Mouse (Mus musculus) heart, embryonic 16.5 days (tissue): ENCODE data around the gene 1500009L16Rik. TPM values are rescaled to one million over a fixed set of nuclear protein-coding genes. Genes with fewer than 3 reads are reported as not detected.

Experiments
- ATAC-seq: fragments of 200-750 bp; cut with Nextera tagmentation; replicated peaks from 2 replicates; pipeline ENCODE4 v1.8.0; 2017; ENCODE audit warnings: moderate number of reproducible peaks; ENCODE audit not compliant: insufficient read depth, low FRiP score; ENCODE audit errors: extremely low read depth
- H3K27ac ChIP-seq: fragments of 300-500 bp; sonication (generic); 2 replicates; pipeline ENCODE4 v1.5.1; 2014; ENCODE audit warnings: mild to moderate bottlenecking, low read length, control low read depth, moderate library complexity
- H3K27me3 ChIP-seq: fragments of 300-500 bp; sonication (generic); 2 replicates; pipeline ENCODE4 v1.6.1; 2014; ENCODE audit warnings: low read length, mixed read lengths; ENCODE audit not compliant: control insufficient read depth, insufficient read depth
- H3K36me3 ChIP-seq: fragments of 300-500 bp; sonication (generic); 2 replicates; pipeline ENCODE4 v1.6.1; 2014; ENCODE audit not compliant: control insufficient read depth, insufficient read depth
- H3K4me1 ChIP-seq: fragments of 300-500 bp; sonication (generic); 2 replicates; pipeline ENCODE4 v1.6.1; 2014; ENCODE audit warnings: low read length, mixed read lengths; ENCODE audit not compliant: control insufficient read depth, insufficient read depth
- H3K4me2 ChIP-seq: fragments of 300-500 bp; sonication (generic); 2 replicates; pipeline ENCODE4 v1.6.1; 2014; ENCODE audit warnings: low read depth, mild to moderate bottlenecking, control low read depth, low read length
- H3K4me3 ChIP-seq: fragments of 300-500 bp; sonication (generic); 2 replicates; pipeline ENCODE4 v1.5.1; 2014; ENCODE audit warnings: mild to moderate bottlenecking, control low read depth, low read length
- H3K9ac ChIP-seq: fragments of 300-500 bp; sonication (generic); 2 replicates; pipeline ENCODE4 v1.6.1; 2014; ENCODE audit warnings: low read length, control low read depth
- H3K9me3 ChIP-seq: fragments of 300-500 bp; sonication (generic); replicated peaks from 2 replicates; pipeline ENCODE4 v1.6.1; 2016; ENCODE audit warnings: low read length; ENCODE audit not compliant: control insufficient read depth
- WGBS: fragments of 180-500 bp; shearing (Covaris S2); extraction: QIAGEN DNeasy Blood & Tissue Kit; methylation state at CpG from one replicate; pipeline ENCODE4 v1.1.7; 2014; 5-methylcytosine and 5-hydroxymethylcytosine counted together
- polyA plus RNA-seq: library from polyadenylated mRNA; unstranded; fragments of >200 nt; fragmentation: Nextera tagmentation; extraction: Ambion mirVana; gene quantifications from 2 replicates; pipeline ENCODE4 v1.2.1, GENCODE M21; 2015

The 1500009L16Rik gene
- polyA plus RNA-seq, 1 experiment from 2014 or later = 36.4 TPM

- ATAC-seq = peak; percentile 37
- H3K4me1 ChIP-seq = peaks cover 25% of the 10 kb centered on the region
- H3K4me2 ChIP-seq = peak overlapping the region; percentile 84
- no peaks in the 10 kb centered on the region for H3K36me3 ChIP-seq
- peaks cover 4% of the 10 kb centered on the region for H3K9me3 ChIP-seq
- no peak overlapping the region for H3K27ac ChIP-seq
- H3K27me3 ChIP-seq = no peaks in the 10 kb centered on the region
- peak overlapping the region; percentile 61 for H3K4me3 ChIP-seq
- 0% methylated on average over 17 of the region's 23 CpGs for WGBS
- peak overlapping the region; percentile 71 for H3K9ac ChIP-seq
These were observed 390 bp downstream of the 1500009L16Rik start for GRCm38 (mm10) chr10:83723055-83723454.

DNA sequence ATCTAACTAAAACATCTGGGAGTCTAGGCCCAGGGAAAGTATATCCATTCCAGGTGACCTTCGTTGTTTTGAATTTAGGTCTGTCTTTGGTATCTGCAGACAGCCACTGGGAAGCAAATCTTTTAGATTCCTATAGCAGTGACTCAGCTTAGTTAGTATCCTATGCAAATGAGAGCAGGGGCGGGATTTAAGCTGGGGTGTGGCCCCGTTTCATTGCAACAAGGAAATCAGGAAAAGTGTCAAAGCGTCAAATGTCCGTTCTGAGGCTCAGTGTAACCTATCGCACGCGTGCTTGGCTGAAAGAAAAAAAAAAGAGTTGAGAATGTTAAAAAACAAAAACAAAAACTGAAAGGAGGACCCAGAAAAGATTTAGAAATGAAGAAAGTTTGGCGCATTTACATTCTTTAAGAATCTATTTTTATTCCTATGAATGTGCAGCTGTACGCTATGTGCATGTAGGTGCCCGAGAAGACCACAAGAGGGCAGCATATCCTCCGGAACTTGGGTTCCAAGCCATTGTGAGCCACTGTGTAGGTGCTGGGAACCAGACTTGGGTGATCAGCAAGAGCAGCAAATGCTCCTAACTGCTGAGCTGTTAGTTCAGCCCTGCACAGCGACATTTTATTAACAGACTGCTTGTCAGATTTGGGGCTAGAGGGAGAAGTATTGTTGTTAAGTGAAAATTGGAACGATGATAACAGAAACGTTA lies 1.8 kb downstream of the 1500009L16Rik start:
- Histone ChIP-seq H3K9me3 (peaks cover 4% of the 10 kb centered on the region), H3K4me3 (no peak overlapping the region), H3K27ac (no peak overlapping the region), H3K4me2 (no peak overlapping the region), H3K27me3 (no peaks in the 10 kb centered on the region), H3K9ac (no peak overlapping the region), H3K4me1 (peaks cover 25% of the 10 kb centered on the region), H3K36me3 (no peaks in the 10 kb centered on the region)
- 85% methylated on average over 15 of the region's 15 CpGs for WGBS
- no peak for ATAC-seq

DNA sequence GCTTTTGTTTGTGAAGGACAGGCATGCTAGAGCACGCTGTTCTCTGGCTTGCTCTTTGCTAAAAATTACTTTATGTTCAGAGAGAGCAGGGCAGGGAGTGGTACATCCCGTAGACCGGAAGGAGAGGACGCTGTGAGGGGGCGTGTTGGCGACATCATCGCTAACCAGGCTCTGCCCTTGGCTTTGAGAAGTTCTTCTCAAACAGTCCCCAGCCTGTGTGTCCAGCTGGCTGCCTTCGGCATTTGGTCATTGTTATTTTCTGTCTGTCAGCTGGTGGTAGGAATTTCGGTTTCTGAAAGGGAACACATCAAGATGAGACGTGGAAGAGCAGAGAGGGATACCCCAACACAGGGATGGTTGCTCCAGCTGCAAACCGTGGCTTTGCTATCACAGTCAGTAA lies 3.5 kb downstream of the 1500009L16Rik start:
- H3K4me1 ChIP-seq = peaks cover 25% of the 10 kb centered on the region
- peak overlapping the region; percentile 53 for H3K9ac ChIP-seq
- peak overlapping the region; percentile 6; the same call in 1 of the 2 replicates for H3K4me3 ChIP-seq
- no peaks in the 10 kb centered on the region for H3K27me3 ChIP-seq
- H3K4me2 ChIP-seq = peak overlapping the region; percentile 39
- peaks cover 4% of the 10 kb centered on the region for H3K9me3 ChIP-seq
- ATAC-seq = no peak
- 42% methylated on average over 11 of the region's 11 CpGs for WGBS
- peak overlapping the region; percentile 32 for H3K27ac ChIP-seq
- no peaks in the 10 kb centered on the region for H3K36me3 ChIP-seq

DNA sequence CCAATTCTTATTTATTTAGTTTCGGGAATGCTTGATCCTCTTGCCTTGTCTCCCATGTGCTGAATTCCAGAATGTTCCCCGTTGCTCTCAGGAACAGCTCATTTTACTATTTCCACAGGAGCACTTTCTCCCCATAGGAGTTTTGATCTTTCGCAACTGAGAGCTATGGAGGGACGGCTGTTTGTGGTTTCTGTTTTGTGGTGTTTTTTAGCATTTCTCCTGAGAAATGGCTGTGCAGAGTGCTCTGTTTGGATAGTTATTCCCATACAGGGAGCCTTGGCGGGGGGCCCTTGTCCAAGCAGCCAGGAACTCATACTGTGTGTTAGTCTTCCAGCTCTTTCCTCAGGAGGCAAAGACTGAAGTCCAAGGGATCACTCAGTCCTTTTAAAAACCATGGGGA lies 5.2 kb downstream of the 1500009L16Rik start:
- WGBS = 80% methylated on average over 5 of the region's 5 CpGs
- peaks cover 4% of the 10 kb centered on the region for H3K9me3 ChIP-seq
- H3K4me3 ChIP-seq = no peak overlapping the region
- H3K4me2 ChIP-seq = no peak overlapping the region
- no peak overlapping the region for H3K9ac ChIP-seq
- H3K4me1 ChIP-seq = peaks cover 16% of the 10 kb centered on the region
- H3K27me3 ChIP-seq = no peaks in the 10 kb centered on the region
- H3K36me3 ChIP-seq = no peaks in the 10 kb centered on the region
- no peak overlapping the region for H3K27ac ChIP-seq
- ATAC-seq = no peak

DNA sequence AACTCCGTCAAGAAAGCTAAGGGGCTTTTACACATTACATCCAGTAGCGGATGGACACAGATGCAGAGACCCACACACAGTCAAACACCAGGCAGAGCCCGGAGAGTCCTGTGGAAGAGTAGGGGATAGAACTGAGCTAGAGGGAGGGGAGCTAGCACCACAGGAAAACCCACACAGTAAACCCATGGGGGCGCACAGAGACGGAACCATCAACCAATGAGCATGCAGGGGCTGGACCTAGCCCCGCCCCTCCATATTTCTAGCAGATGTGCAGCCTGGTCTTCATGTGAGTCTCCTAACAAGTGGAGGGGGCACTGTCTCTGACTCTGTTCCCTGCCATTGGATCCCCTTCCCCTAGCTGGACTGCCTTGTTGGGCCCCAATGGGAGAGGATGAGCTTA lies 5.9 kb downstream of the 1500009L16Rik start:
- Histone ChIP-seq H3K4me3 (no peak overlapping the region), H3K27me3 (no peaks in the 10 kb centered on the region), H3K36me3 (no peaks in the 10 kb centered on the region), H3K4me2 (no peak overlapping the region), H3K4me1 (peaks cover 13% of the 10 kb centered on the region), H3K9me3 (peaks cover 4% of the 10 kb centered on the region), H3K27ac (no peak overlapping the region), H3K9ac (no peak overlapping the region)
- WGBS = 73% methylated on average over 6 of the region's 6 CpGs
- 0 out of 2 replicates have a peak, but pooled peaks have one; percentile 14 for ATAC-seq

DNA sequence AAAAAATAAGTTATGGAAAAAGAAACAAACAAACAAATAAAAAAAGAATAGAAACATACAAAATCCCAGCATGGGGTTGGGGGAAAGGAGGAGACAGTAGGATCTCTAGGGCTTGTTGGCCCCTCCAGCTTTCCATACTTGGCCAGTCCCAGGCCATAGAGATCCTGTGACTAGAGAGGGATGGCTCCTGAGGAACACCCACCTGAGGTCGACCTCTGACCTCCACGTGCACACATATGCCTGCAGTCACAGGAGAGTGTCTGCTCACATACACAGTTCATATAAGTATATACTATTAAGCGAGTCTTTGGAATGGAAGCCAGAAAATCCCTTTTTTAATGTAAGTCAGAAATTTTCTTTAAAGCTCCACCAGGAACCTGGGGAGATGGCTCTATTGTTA lies 6.4 kb downstream of the 1500009L16Rik start:
- no peaks in the 10 kb centered on the region for H3K36me3 ChIP-seq
- H3K27ac ChIP-seq = no peak overlapping the region
- H3K9ac ChIP-seq = no peak overlapping the region
- ATAC-seq = no peak
- no peak overlapping the region for H3K4me2 ChIP-seq
- H3K9me3 ChIP-seq = peaks cover 4% of the 10 kb centered on the region
- H3K27me3 ChIP-seq = no peaks in the 10 kb centered on the region
- H3K4me3 ChIP-seq = no peak overlapping the region
- WGBS = 69% methylated on average over 3 of the region's 3 CpGs
- peaks cover 8% of the 10 kb centered on the region; the same call in 1 of the 2 replicates for H3K4me1 ChIP-seq

DNA sequence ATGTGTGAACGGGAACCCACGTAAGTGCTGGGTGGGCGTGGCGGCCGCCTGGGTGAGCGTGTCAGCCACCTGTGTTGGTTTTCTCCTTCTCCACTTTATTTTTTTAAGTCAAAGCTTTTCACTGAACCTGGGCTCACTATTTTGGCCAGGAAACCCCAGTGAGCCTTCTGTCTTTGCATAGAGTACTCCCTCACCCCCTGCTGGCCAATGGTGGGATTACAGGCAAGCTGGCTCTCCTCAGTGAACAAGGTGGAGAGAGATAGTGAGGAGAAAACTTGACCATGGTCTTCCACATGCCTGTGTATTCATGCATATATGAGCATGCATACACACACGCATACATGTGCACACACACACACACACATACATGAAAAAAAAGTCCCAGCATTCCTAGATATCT lies 6.8 kb downstream of the 1500009L16Rik start:
- H3K4me1 ChIP-seq = peaks cover 8% of the 10 kb centered on the region; the same call in 1 of the 2 replicates
- no peaks in the 10 kb centered on the region for H3K27me3 ChIP-seq
- no peak overlapping the region for H3K4me3 ChIP-seq
- no peak overlapping the region for H3K4me2 ChIP-seq
- peaks cover 4% of the 10 kb centered on the region for H3K9me3 ChIP-seq
- WGBS = 24% methylated on average over 7 of the region's 7 CpGs
- H3K36me3 ChIP-seq = no peaks in the 10 kb centered on the region
- ATAC-seq = peak; percentile 38; the same call in 1 of the 2 replicates
- H3K27ac ChIP-seq = no peak overlapping the region
- no peak overlapping the region for H3K9ac ChIP-seq

- H3K9ac ChIP-seq = no peak overlapping the region
- H3K4me2 ChIP-seq = no peak overlapping the region
- no peaks in the 10 kb centered on the region for H3K27me3 ChIP-seq
- H3K4me1 ChIP-seq = no peaks in the 10 kb centered on the region
- no peaks in the 10 kb centered on the region for H3K36me3 ChIP-seq
- no peak overlapping the region for H3K27ac ChIP-seq
- no peak for ATAC-seq
- H3K4me3 ChIP-seq = no peak overlapping the region
- H3K9me3 ChIP-seq = no peaks in the 10 kb centered on the region
- 86% methylated on average over 4 of the region's 4 CpGs for WGBS
These were observed 11.1 kb downstream of the 1500009L16Rik start for GRCm38 (mm10) chr10:83733725-83734124.

DNA sequence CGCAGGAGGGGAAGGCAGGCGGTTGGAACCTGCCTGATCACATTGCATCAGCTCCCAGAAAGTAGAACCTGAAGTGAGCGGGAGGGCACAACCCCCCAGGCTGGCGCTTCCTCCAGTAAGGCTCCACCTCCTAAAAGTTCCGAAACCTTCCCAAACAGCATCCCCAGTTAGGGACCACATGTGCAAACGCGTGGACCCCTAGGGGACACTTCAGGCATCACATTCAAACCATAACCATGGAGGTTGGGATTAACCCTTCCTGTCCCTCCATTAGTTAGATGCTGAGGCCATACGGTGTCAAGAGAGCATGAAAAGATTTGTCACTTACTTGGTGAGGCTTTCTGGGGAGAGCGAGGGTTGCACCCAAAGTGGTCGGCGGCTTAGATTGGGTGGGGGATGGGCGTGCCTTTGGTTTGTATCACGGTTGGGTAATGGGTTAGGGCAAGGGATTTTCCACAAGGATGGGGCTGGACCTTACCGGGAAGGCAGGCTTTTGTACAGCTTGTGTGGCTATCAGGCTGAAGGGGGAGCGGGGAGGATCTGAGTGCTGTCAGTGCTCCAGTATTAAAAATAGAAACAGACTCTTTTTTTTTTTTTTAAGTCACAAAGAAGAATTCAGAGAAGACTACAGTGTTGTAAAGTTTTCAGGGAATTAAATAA lies 16.5 kb downstream of the 1500009L16Rik start:
- Histone ChIP-seq H3K4me1 (peaks cover 6% of the 10 kb centered on the region), H3K27ac (peak overlapping the region; percentile 29; the same call in 1 of the 2 replicates), H3K36me3 (peaks cover 6% of the 10 kb centered on the region), H3K4me3 (no peak overlapping the region), H3K9ac (no peak overlapping the region), H3K27me3 (no peaks in the 10 kb centered on the region), H3K9me3 (peaks cover 10% of the 10 kb centered on the region), H3K4me2 (peak overlapping the region; percentile 31; the same call in 1 of the 2 replicates)
- WGBS = 61% methylated on average over 15 of the region's 15 CpGs
- ATAC-seq = no peak
